Mouse (Mus musculus) kidney, adult 2 months (tissue): ENCODE measurements around the gene Gm5150. TPM values are rescaled to one million over a fixed set of nuclear protein-coding genes. Genes with fewer than 3 reads are reported as not detected.
A peak's percentile ranks its signal among the peaks of the same experiment; 100 is the strongest.
"Not testable (repeated sequence)": the region's sequence is repeated elsewhere in the genome, so short reads cannot be mapped to it uniquely, and the experiment has no call there.

Experiments
- DNase-seq: peaks from one replicate; pipeline ENCODE4 v3.0.0; 2021
- H3K27ac ChIP-seq: fragments of 200-500 bp; 2 replicates; pipeline ENCODE4 v1.5.1; 2012; ENCODE audit warnings: low read depth, low read length, control low read depth, inconsistent platforms; ENCODE audit not compliant: insufficient read depth
- H3K27me3 ChIP-seq: fragments of 200-500 bp; replicated peaks from 2 replicates; pipeline ENCODE4 v1.6.1; 2012; ENCODE audit warnings: mild to moderate bottlenecking, moderate library complexity, low read length, inconsistent platforms; ENCODE audit not compliant: control insufficient read depth, insufficient read depth
- H3K36me3 ChIP-seq: fragments of 200-500 bp; 2 replicates; pipeline ENCODE4 v1.6.1; 2012; ENCODE audit warnings: mild to moderate bottlenecking, moderate library complexity, low read length, inconsistent platforms; ENCODE audit not compliant: control insufficient read depth, insufficient read depth
- H3K4me1 ChIP-seq: fragments of 200-500 bp; 2 replicates; pipeline ENCODE4 v1.6.1; 2011; ENCODE audit warnings: low read length; ENCODE audit not compliant: control insufficient read depth, insufficient read depth
- H3K4me3 ChIP-seq: fragments of 200-500 bp; 2 replicates; pipeline ENCODE4 v1.5.1; 2011; ENCODE audit warnings: mild to moderate bottlenecking, low read depth, low read length, control low read depth; ENCODE audit not compliant: insufficient read depth
- CTCF ChIP-seq: fragments of 200-500 bp; conservative IDR thresholded peaks from 2 replicates; pipeline ENCODE4 v1.5.1; 2011; ENCODE audit warnings: low read depth, mild to moderate bottlenecking, control low read depth, low read length, moderate library complexity, mixed read lengths; ENCODE audit not compliant: insufficient read depth, insufficient read length
- POLR2A ChIP-seq: fragments of 200-500 bp; IDR thresholded peaks from one replicate; pipeline ENCODE4 v1.6.1; 2011; ENCODE audit warnings: low read depth, low read length, control low read depth
- WGBS: fragments of 180-500 bp; shearing (Covaris S2); methylation state at CpG from one replicate; pipeline ENCODE4 v1.1.7; 2018; 5-methylcytosine and 5-hydroxymethylcytosine counted together
- polyA plus RNA-seq: library from polyadenylated mRNA; depleted of rRNA; stranded (reverse); fragments of >200 nt; gene quantifications from 2 replicates; pipeline ENCODE4 v1.2.3, GENCODE M21; 2012; rRNA removed

The Gm5150 gene
- polyA plus RNA-seq, 1 experiment, result not detected

DNA sequence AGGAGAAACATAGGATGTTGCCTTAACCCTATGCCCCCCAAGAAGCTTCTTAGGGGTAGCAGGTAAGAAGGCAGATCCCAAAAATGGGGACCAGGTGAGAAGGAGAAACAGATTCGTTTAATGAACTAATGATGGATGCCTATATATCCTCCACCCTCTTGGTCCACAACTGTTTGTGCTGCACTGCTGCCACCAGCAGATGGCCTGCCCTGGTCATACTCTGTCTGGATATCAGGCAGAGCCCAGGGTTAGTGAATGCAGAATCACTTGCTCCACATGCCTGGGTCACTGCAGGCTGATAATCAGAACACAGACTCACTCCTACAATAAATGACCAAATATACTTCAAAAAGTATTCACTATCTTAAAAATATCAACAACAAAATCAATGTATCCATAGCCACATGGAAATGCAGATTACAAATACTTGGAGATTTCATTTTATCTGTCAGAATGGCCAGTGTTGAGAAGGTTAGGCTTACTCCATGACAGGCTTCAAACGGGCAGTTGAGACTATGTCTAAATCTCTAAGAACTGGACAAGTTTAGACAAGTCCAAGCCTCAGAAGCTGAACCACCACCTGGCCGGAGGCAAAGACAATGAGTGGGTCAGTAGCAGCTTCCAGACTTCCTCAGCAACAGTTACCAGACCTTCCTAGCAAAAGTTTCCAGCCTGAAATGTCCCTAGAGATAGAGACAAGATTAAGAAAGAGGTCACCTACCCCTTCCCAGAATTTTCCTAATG lies 2.2 kb downstream of the Gm5150 start:
- Histone ChIP-seq H3K27ac (no peak overlapping the region), H3K4me1 (no peaks in the 10 kb centered on the region), H3K4me3 (no peak overlapping the region), H3K27me3 (no peaks in the 10 kb centered on the region), H3K36me3 (no peaks in the 10 kb centered on the region)
- TF ChIP-seq CTCF (no peak; the same call in 1 of the 2 replicates), POLR2A (no peak)
- DNase-seq, result peak; percentile 23
- 77% methylated on average over 3 of the region's 3 CpGs for WGBS

DNA sequence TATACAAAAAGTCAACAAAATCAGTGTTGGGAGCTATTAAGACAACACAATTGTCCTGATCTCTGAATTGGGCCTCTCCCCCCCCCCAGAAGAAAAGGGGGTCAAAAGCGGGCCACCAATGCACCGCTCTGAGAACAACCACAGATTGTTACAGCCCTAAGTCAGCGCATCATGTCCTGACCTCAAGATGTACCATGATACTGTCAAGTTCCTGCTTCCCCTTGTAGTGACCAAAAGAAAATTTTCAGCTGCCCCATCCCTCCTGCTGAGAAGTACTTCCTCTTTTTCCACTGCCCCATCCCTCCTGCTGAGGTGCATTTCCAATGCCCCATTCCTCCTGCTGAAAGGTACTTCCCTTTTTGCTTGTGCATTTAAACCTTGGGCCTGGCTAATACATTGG lies 6.8 kb downstream of the Gm5150 start:
- not testable (repeated sequence) for H3K36me3 ChIP-seq, H3K27ac ChIP-seq, H3K4me1 ChIP-seq, H3K4me3 ChIP-seq, DNase-seq, H3K27me3 ChIP-seq
- 87% methylated on average over 3 of the region's 3 CpGs for WGBS

DNA sequence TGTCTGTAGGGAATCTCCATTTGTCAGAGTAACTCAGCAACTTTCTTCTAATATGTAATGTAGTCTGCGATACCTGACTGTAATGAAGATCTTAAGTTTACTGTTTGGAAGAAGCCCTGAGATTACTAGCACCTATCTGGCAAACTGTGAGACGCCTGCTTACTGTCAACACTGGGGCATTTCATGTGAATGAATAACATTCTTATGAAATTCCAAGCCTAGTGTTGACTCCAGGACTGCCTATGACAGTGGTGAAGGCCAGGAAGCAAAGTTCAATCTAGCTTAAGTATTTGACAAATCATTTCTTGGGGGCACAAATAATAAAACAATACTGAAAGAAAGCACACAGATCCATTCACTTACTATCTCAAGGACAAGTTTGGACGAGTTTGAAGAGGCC lies 24.0 kb downstream of the Gm5150 start:
- 46% methylated on average over 3 of the region's 3 CpGs for WGBS
- TF ChIP-seq POLR2A (no peak), CTCF (no peak)
- no peaks in the 10 kb centered on the region for H3K27me3 ChIP-seq
- H3K4me3 ChIP-seq, result no peak overlapping the region
- H3K36me3 ChIP-seq, result no peaks in the 10 kb centered on the region
- peak overlapping the region; percentile 80; the same call in 1 of the 2 replicates for H3K27ac ChIP-seq
- H3K4me1 ChIP-seq, result no peaks in the 10 kb centered on the region
- peak; percentile 56 for DNase-seq

DNA sequence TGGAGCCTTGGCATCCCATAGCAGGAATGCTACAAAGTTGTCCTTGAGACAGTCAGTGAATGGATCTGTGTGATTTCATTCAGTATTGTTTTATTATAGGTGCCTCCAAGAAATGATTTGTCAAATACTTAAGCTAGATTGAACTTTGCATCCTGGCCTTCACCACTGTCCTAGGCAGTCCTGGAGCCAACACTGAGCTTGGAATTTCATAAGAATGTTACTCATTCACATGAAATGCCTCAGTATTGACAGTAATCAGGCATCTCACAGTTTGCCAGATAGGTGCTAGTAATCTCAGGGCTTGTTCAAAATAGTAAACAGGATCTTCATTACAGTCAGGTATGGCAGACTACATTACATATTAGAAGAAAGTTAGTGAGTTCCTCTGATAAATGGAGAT lies 49.3 kb downstream of the Gm5150 start:
- Histone ChIP-seq H3K4me3 (no peak overlapping the region), H3K4me1 (peaks cover 3% of the 10 kb centered on the region; the same call in 1 of the 2 replicates), H3K27ac (peak overlapping the region; percentile 75), H3K36me3 (no peaks in the 10 kb centered on the region), H3K27me3 (no peaks in the 10 kb centered on the region)
- TF ChIP-seq CTCF, result no peak
- no peak for TF ChIP-seq POLR2A
- DNase-seq, result peak; percentile 82

Other genes starting within 250 kb of the Gm5150 start
- gene Sirpb1c, start 157.9 kb downstream of the Gm5150 start, polyA plus RNA-seq, result 0.20 and 0.24 TPM in 2 replicates